Mouse (Mus musculus): ENCODE data around the gene Eif4a2.

DNA sequence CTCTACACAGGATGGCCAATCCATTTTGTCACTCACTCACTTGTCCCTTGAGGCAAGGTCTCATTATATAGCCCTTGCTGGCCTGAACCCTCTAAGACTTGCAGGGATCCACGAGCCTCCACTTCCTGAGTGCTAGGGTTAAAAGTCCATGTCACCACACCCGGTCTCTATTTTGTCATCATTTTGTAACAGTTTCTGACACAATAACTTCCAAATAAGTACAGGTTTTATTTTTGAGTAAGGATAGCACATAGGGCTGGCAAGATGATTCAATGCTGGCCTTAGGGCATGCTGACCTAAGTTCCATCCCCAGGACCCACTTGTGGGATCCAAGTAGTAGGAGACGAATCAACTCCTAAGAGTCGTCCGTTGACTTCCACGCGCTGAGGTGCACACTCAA is 1.1 kb upstream of the Eif4a2 start:
- TF ChIP-seq GATA1 (IDR thresholded peaks at IDR 0.05; ENCODE audit: borderline replicate concordance, low read length) (no peak), FLI1 (IDR thresholded peaks at IDR 0.05; ENCODE audit: low read length) (no peak)
